Mouse (Mus musculus): ENCODE measurements at regions not wholly inside any gene's neighbourhood (a gene's known extent, or its start where the extent isn't known, plus 50 kb on each side); places are given as distances from the start of the nearest gene placed in this dataset.
"Not testable (repeated sequence)": the region's sequence is repeated elsewhere in the genome, so short reads cannot be mapped to it uniquely, and the experiment has no call there.

DNA sequence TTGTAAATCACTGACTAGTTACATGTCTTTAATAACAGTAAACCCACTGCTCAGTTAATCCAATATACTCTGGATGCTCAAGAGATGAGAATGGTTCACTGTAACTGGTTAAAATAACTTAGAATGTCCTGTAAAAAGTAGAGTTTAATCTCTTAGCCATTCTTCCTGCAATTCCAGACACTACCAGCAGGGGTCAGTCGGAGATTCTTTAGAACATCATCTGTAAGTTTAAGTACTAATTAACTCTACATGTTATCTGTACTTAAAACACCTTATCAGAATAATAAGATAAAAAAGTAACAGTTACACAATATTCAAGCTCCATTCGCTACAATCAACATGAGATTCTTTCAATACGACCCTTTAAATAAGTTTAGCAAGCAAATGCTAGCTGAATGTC, 58.7 kb upstream of the Olig3 start:
- TF ChIP-seq CTCF (IDR thresholded peaks at IDR 0.05; ENCODE audit: insufficient read depth, low read depth, low read length) (no peak), POLR2A (IDR thresholded peaks at IDR 0.05; ENCODE audit: insufficient read depth, low read depth, low read length) (no peak)

DNA sequence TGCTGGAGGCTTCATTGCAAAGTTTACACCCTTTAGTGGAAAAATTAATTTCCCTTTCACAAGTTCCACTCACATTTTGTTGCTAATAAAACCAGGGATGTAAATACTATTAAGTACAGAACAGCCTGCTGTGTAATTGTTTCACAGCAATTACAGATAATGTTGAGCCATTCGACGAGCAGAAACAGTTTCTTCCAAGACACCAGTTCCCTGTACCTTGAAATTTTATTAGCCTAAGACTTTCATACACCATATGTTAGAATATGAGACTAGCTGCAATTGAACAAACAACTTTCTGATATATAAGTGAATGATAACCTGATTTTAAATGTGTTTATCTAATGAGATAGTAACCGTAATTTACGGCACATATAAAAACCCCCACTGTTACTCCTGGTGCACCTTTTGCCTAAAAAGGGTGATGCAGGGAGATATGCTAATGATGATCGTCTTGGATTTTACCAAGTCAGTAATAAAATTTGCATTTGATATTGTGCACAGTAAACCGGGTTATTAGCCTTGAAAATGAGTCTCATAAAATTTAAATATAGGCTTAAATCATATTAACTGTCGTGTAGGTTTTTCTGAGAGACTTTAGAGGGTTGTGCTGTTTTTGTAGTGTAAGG, 60.8 kb upstream of the Olig3 start:
- no peak overlapping the region for H3K27ac ChIP-seq (ENCODE audit: insufficient read depth, low read depth, low read length)
- no peak for TF ChIP-seq CTCF (IDR thresholded peaks at IDR 0.05; ENCODE audit: insufficient read depth, low read depth, low read length)
- TF ChIP-seq POLR2A (IDR thresholded peaks at IDR 0.05; ENCODE audit: insufficient read depth, low read depth, low read length), result no peak
- no peaks in the 10 kb centered on the region for H3K4me1 ChIP-seq (ENCODE audit: control insufficient read depth, insufficient read depth, low read length)
- WGBS, result 79% methylated on average over 7 of the region's 7 CpGs
- H3K4me3 ChIP-seq (ENCODE audit: insufficient read depth, low read depth, low read length), result no peak overlapping the region

More for the DNA sequence above, 58.7 kb upstream of the Olig3 start:
- 62% methylated on average over 3 of the region's 3 CpGs for WGBS
- Histone ChIP-seq H3K27ac (ENCODE audit: insufficient read depth, low read depth, low read length) (no peak overlapping the region), H3K4me3 (ENCODE audit: insufficient read depth, low read depth, low read length) (no peak overlapping the region), H3K4me1 (ENCODE audit: control insufficient read depth, insufficient read depth, low read length) (no peaks in the 10 kb centered on the region)

DNA sequence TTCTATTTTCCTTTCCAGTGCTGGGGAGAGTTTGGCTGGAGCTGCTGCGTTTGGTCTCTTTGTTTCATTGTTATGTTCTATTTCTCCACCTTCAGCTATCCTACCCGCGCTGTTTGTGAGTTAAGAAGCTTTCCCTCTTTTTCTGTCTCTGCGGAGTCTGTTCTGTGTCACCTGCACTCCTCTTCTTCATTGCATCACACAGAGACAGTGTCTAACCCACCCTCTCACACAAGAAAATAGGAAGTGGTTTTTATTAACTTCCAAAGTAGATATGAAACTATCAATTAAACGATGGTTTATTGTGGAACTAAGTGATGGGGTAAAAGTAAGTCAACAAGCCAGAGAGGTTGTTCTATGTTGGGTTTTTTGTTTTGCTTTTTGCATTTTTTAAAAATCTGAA, 64.9 kb upstream of the Olig3 start:
- H3K4me3 ChIP-seq (ENCODE audit: insufficient read depth, low read depth, low read length), result no peak overlapping the region
- no peak overlapping the region for H3K27ac ChIP-seq (ENCODE audit: insufficient read depth, low read depth, low read length)
- WGBS, result 74% methylated on average over 5 of the region's 5 CpGs
- no peak for TF ChIP-seq CTCF (IDR thresholded peaks at IDR 0.05; ENCODE audit: insufficient read depth, low read depth, low read length)
- TF ChIP-seq POLR2A (IDR thresholded peaks at IDR 0.05; ENCODE audit: insufficient read depth, low read depth, low read length), result no peak
- H3K4me1 ChIP-seq (ENCODE audit: control insufficient read depth, insufficient read depth, low read length), result no peaks in the 10 kb centered on the region

DNA sequence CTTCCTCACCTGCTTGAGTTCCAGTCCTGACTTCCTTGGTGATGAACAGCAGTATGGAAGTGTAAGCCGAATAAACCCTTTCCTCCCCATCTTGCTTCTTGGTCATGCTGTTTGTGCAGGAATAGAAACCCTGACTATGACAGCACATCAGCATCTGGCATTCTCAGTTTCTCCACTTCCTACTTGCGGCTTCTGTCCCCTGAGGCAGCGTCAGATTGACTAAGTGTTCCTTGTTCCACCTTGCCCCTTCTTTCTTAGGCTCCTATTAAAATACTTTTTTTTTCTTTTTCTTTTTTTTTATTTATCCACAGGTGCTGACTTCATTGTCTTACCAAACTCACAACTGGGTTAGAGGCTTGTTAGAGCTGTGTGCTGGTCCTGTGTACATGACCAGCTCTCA, 65.3 kb upstream of the Olig3 start:
- 83% methylated on average over 3 of the region's 3 CpGs for WGBS
- H3K4me3 ChIP-seq (ENCODE audit: insufficient read depth, low read depth, low read length); H3K27ac ChIP-seq (ENCODE audit: insufficient read depth, low read depth, low read length); H3K4me1 ChIP-seq (ENCODE audit: control insufficient read depth, insufficient read depth, low read length): not testable (repeated sequence)

DNA sequence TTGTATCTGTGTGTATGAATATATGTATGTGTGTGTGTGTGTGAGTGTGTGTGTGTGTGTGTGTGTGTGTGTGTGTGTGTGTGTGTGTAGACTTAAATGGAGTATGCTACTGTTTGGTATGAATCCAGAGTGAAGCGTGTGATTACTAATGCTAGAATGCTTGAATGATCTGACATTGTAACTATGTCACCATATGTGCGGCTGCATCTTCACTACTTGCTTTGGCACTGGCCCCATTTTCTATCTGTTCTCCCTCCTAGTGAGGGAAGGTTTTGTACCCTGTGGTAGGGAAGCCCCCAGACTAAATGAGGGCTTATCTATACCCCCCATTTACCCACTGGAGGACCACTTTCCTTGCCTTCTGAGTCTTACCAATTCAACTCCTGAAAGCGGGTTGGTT, 74.2 kb upstream of the Olig3 start:
- peaks cover under 1% of the 10 kb centered on the region; the same call in 1 of the 2 replicates for H3K4me1 ChIP-seq (ENCODE audit: control insufficient read depth, insufficient read depth, low read length)
- 89% methylated on average over 3 of the region's 3 CpGs for WGBS
- no peak overlapping the region for H3K4me3 ChIP-seq (ENCODE audit: insufficient read depth, low read depth, low read length)
- TF ChIP-seq POLR2A (IDR thresholded peaks at IDR 0.05; ENCODE audit: insufficient read depth, low read depth, low read length), result no peak
- no peak for TF ChIP-seq CTCF (IDR thresholded peaks at IDR 0.05; ENCODE audit: insufficient read depth, low read depth, low read length)
- no peak overlapping the region for H3K27ac ChIP-seq (ENCODE audit: insufficient read depth, low read depth, low read length)

DNA sequence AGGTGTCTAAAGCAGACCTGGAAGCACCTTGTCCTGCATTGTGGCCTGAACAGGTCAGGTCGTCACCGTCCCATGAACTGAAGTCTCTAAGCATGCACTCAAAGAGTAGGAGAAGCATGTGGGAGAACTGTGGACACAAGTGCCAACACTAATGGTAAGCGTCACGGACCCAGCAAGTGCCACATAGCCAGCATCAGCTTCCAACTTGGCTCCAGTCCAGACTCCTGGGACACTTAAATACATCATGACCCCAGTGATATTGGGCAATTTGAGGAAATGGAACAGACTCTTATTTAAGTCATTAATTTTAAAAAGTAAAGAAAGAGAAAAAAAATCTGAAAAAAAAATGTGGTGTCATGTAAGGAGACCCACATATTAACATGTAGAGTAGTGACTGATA, 75.3 kb upstream of the Olig3 start:
- Histone ChIP-seq H3K27ac (ENCODE audit: insufficient read depth, low read depth, low read length) (no peak overlapping the region), H3K4me3 (ENCODE audit: insufficient read depth, low read depth, low read length) (no peak overlapping the region), H3K4me1 (ENCODE audit: control insufficient read depth, insufficient read depth, low read length) (peaks cover 3% of the 10 kb centered on the region; the same call in 1 of the 2 replicates)
- 83% methylated on average over 4 of the region's 4 CpGs for WGBS
- no peak for TF ChIP-seq POLR2A (IDR thresholded peaks at IDR 0.05; ENCODE audit: insufficient read depth, low read depth, low read length)
- TF ChIP-seq CTCF (IDR thresholded peaks at IDR 0.05; ENCODE audit: insufficient read depth, low read depth, low read length), result no peak

DNA sequence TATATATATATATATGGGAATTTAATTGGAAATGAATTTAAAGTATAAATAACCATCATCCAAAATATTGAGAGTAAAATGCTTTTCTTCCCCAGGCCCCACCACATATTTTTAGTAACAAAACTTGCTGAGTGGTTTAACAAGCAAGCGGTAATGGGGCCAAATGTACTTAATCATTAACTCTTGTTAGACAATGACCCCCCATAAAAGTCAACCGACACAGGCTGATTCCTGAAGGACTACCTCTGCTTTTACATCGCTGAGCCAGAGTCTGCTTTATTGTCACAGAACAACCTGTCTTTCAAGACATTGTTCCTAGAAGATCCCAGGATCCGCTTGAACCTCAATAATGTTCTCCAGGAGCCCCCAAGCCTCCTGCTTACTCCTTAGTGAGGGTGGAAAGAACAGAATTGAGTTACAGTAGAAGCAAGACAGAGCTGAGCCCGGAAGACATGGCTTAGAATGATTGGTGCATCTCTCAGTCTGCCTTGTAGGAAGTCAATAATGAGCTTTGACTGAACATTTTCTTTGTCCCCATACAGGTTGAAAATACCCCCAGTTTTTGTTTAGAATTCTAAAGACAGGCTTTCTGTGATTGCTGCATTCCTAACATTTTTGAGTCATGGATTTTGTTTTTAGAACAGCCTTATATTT, 78.0 kb upstream of the Olig3 start:
- Histone ChIP-seq H3K4me1 (ENCODE audit: control insufficient read depth, insufficient read depth, low read length) (peaks cover 3% of the 10 kb centered on the region; the same call in 1 of the 2 replicates), H3K27ac (ENCODE audit: insufficient read depth, low read depth, low read length) (no peak overlapping the region), H3K4me3 (ENCODE audit: insufficient read depth, low read depth, low read length) (no peak overlapping the region)
- TF ChIP-seq POLR2A (IDR thresholded peaks at IDR 0.05; ENCODE audit: insufficient read depth, low read depth, low read length) (no peak), CTCF (IDR thresholded peaks at IDR 0.05; ENCODE audit: insufficient read depth, low read depth, low read length) (no peak)
- 85% methylated on average over 5 of the region's 5 CpGs for WGBS

DNA sequence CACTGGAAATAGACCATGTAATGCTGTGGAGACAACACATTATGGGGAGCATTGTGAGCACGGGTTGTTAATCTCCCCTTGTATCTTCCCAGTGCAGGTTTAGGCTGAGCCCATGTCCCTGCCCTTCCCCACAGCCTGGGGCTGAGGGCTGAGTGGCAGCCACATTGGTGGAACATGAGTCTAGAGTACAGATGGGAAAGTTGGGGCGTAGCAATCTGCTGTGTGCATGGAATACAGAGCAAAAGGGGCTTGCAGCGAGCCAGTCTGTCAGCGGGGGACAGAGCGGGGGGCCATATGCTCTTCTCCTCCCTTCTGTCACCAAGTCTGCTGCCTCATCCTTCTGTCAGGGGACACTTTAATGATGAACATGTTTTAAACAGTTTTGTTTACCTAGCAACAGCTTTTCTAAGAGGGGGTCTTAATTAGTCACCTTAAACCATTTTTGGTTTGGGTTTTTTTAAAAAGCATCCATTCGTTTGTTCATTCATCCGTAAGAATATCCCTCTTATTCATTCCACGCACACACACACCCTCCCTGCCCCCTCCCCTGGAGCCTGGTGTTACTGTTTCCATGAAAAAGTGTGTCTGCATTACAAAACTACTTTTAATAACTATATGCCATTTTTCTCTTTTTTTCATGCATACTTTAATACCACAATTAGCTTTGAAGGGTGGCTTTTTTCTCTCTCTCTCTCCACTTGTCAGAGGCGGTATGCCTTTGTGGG, 79.1 kb upstream of the Olig3 start:
- TF ChIP-seq POLR2A (IDR thresholded peaks at IDR 0.05; ENCODE audit: insufficient read depth, low read depth, low read length) (no peak), CTCF (IDR thresholded peaks at IDR 0.05; ENCODE audit: insufficient read depth, low read depth, low read length) (no peak)
- H3K4me3 ChIP-seq (ENCODE audit: insufficient read depth, low read depth, low read length), result no peak overlapping the region
- WGBS, result 40% methylated on average over 9 of the region's 9 CpGs
- H3K27ac ChIP-seq (ENCODE audit: insufficient read depth, low read depth, low read length), result no peak overlapping the region
- peaks cover 3% of the 10 kb centered on the region; the same call in 1 of the 2 replicates for H3K4me1 ChIP-seq (ENCODE audit: control insufficient read depth, insufficient read depth, low read length)

DNA sequence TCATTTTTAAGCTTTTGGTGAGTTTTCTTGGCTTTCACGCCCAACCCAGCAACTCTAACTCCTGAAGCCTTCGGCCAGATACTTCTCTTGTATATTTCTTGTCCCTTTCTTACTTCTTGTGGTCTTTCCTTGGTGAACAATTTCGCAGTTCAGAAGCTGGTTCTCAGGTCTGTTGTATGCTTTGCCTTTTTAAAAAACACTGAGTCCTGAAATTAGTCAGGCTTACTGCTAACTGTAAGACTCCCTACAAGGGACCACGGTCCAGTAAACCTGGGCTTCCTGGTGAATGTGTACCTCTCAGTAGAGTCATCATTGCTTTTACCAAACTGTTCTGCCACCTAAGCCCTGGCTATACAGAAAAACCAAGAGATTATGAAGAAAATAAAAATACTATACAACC, 81.3 kb upstream of the Olig3 start:
- TF ChIP-seq CTCF (IDR thresholded peaks at IDR 0.05; ENCODE audit: insufficient read depth, low read depth, low read length), result no peak
- TF ChIP-seq POLR2A (IDR thresholded peaks at IDR 0.05; ENCODE audit: insufficient read depth, low read depth, low read length), result no peak
- Histone ChIP-seq H3K4me1 (ENCODE audit: control insufficient read depth, insufficient read depth, low read length) (peaks cover 3% of the 10 kb centered on the region; the same call in 1 of the 2 replicates), H3K27ac (ENCODE audit: insufficient read depth, low read depth, low read length) (no peak overlapping the region), H3K4me3 (ENCODE audit: insufficient read depth, low read depth, low read length) (no peak overlapping the region)
- 91% methylated on average over 4 of the region's 4 CpGs for WGBS

Data from olfactory bulb, adult 2 months (tissue).